Mouse (Mus musculus) heart, postnatal 14 days (tissue): Measurements from ENCODE around the gene Crisp1. TPM values are rescaled to one million over a fixed set of nuclear protein-coding genes. Genes with fewer than 3 reads are reported as not detected.

Experiments used
- DNase-seq, 2 experiments: peaks; one replicate each; pipeline ENCODE4 v3.0.0; 2021 to 2022
- intact Hi-C: fragments of 180-260 bp; cut with DNase I; formaldehyde crosslinking; loops from one replicate; pipeline ENCODE4 v1.15.1; 2025
- long read RNA-seq, 2 experiments: library from polyadenylated mRNA; stranded (forward); transcript quantifications; one replicate each; pipeline ENCODE4 v2.0.0; 2021
- total RNA-seq, 2 experiments: library from RNA; stranded (reverse); gene quantifications; 2 replicates each; pipeline ENCODE4 v1.2.3; 2021

Crisp1 gene
- total RNA-seq: not detected
- long read RNA-seq, experiment 1: 0 reads
- long read RNA-seq, experiment 2: 0 reads

DNA sequence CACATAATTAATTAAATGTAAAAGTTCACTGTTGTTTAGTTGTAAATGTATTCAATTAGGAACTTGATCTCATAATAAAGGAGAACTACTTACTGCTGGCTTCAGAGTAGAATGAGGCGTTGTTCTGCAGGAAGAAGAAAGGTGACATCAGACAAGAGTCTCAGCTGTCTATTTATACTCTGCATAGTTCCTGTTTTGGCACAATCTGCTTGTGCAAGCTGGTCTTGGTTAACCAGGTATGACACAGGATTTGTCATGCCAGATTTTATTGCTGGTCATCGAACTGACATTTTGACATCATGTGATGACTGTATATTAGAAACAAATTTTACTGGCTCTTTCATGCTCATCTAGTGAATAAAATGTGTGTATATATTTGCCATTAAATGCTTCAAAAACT lies at the start of gene Crisp1:
Crisp1 (minus strand) TSS at position 146 of the 400 bp plus-strand sequence.
- intact Hi-C loops: no loop called here
- DNase-seq: no peak

DNA sequence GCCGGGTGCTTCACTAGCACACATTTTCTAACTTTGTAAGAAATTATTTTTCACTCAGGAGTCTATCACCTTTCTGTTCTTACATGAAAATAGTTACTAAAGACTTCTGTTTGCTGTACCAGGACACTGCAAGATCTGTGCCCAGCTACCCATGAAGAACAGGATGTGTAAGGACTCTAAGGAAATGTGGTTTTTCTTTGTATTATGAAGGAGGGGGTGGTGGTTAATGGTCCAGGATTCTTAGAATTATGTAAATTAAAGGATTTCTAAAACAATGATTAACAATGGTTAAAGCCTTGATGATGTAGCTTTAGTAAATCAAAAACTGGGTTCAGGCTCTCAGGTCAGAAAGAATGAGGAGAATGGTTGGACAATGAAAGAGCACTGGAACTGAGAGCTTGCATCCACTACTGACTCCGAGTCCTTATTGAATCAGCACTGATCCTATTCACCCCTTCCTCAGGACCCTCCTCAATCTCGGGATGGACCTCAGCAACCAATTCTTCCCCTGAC lies 23.5 kb upstream of the Crisp1 start:
- intact Hi-C loops: no loop called here
- DNase-seq: no peak

DNA sequence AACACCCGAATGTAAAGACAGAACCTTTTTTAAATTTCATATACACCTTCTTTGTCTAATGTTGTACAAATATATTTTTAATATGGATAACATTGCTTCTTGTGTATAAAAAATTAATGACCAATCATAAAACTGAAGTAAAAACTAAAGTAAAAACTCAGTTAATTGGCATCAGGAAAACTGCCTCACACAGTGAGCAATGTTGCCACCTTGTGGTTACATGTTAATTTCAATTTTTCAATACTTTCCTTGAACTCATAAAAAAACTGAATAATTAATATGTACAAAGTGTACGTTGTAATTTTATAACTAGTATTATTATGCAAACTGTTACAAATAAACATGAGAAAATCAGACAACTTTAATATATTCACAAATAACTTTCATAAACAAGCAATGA lies 33.6 kb downstream of the Crisp1 start:
- DNase-seq: no peak
- intact Hi-C loops: no loop called here

DNA sequence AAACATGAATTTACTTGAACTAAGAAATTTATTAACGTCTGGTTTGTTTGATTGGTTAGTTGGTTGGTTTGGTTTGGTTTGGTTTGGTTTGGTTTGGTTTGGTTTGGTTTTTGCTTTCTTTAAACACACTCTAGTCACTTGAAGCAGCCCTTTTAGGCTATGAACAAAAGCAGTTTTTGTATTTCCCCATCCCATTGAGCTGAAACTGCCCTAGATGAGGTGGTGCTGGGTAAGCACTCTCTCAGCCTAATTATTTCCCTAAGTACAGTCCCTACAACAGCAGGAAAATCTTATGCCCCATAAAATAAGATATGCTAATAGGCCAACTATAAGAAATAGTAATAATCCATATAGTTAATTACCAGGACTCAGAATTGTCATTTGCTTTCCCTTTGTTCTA lies 43.5 kb downstream of the Crisp1 start:
- no peak for DNase-seq
- intact Hi-C loops: no loop called here

DNA sequence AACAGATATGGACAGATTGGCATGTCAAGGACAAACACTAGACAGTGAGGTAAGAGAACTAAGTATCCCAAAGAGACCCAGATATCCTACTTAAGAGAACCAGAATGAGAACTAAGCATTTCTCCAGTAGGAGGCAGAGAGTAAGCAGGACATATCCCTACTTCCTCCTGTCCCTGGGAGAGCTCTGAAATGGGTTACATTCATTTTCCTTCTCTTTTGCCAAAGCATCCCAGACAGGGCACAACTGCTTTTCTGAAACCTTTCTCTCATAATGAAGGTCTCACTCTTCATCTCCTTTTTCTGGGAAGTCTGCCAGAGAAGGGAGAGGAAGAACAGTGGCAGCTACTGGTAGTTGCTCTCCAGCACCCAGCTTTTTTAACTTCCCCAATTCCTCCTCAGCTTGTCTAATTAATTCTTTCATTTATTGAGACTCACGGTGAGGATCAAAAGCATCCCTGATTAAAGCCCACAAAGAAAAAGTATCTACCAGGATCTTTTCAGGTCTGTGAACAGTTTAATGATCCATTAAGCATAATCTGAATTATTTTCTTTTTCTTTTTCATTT lies 44.0 kb downstream of the Crisp1 start:
- DNase-seq: no peak
- intact Hi-C loops: no loop called here

DNA sequence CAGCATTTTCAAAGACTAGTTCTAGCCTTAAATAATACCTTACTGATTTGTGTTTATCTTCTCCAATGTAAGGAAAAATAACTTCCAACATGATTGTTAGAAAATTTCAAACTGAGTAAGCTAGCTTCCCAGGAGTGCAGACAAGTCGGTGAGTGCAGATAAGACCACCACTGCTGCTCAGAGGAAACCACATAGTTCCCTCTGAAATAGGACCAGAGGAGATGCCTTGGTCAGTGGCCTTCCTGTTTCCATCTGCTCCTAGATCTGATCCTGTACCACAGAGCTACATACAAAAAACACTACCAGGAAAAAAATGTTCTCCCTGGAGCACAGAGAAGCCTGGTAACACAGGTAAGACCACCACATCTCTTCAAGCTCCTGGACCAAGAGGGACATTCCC lies 66.5 kb downstream of the Crisp1 start:
- intact Hi-C loops: no loop called here
- DNase-seq: no peak

Other genes starting within 250 kb of the Crisp1 start
- not detected for gene AC192777.2, start 223.8 kb downstream of the Crisp1 start, total RNA-seq
- not detected for gene Pgk2, start 110.6 kb downstream of the Crisp1 start, total RNA-seq
- gene Crisp3, start 76.9 kb downstream of the Crisp1 start, total RNA-seq: not detected
- gene Esp8, start 200.8 kb upstream of the Crisp1 start, total RNA-seq: not detected
- not detected for gene Esp6, start 242.3 kb upstream of the Crisp1 start, total RNA-seq